In genomic region chr3:127782921-127783320, GRCm38 (mm10) we compare ENCODE assay signal across 18 mouse cellular contexts.
"Had no signal": no experiment of that assay in that cellular context is flagged by ENCODE, and none has a peak within 500 bp of the region (broad histone marks: within the 10 kb centered on the region; RNA-seq: fewer than 3 reads in every experiment).

No protein-coding gene starts in this region.

- H3K4me1 ChIP-seq: midbrain, embryonic 15.5 days; stomach, embryonic 15.5 days had no signal

- H3K4me3 ChIP-seq: liver, embryonic 13.5 days; liver, embryonic 15.5 days; lung, embryonic 15.5 days; megakaryocyte, embryonic 14.5 days; midbrain, embryonic 13.5 days; midbrain, embryonic 15.5 days; neural tube, embryonic 13.5 days; neural tube, embryonic 15.5 days; stomach, embryonic 15.5 days had no signal

- H3K9ac ChIP-seq: liver, embryonic 13.5 days; liver, embryonic 15.5 days; liver, postnatal 0 days; lung, embryonic 15.5 days; midbrain, embryonic 13.5 days; midbrain, embryonic 15.5 days; neural tube, embryonic 13.5 days; neural tube, embryonic 15.5 days; stomach, embryonic 15.5 days had no signal

- DNase-seq: liver, embryonic 13.5 days; liver, postnatal 0 days; lung, postnatal 10 days; right cerebral cortex, postnatal 14 days; thymus, adult 2 months; thymus, postnatal 25 days; thymus, postnatal 4 days had no signal

- H3K4me2 ChIP-seq: liver, embryonic 13.5 days; liver, embryonic 15.5 days; lung, embryonic 15.5 days; midbrain, embryonic 11.5 days; midbrain, embryonic 13.5 days; midbrain, embryonic 15.5 days; neural tube, embryonic 13.5 days; neural tube, embryonic 15.5 days; stomach, embryonic 15.5 days had no signal

- H3K27me3 ChIP-seq: liver, embryonic 13.5 days; liver, embryonic 15.5 days; megakaryocyte, embryonic 14.5 days had no signal

- ATAC-seq: liver, postnatal 0 days; midbrain, embryonic 13.5 days; midbrain, embryonic 15.5 days had no signal

- H3K27ac ChIP-seq: liver, embryonic 13.5 days; liver, embryonic 15.5 days; lung, embryonic 15.5 days; macrophage; midbrain, embryonic 13.5 days; midbrain, embryonic 15.5 days; neural tube, embryonic 13.5 days; neural tube, embryonic 15.5 days; stomach, embryonic 15.5 days; stomach, postnatal 0 days had no signal

- H3K36me3 ChIP-seq: liver, embryonic 13.5 days; liver, embryonic 15.5 days; lung, embryonic 15.5 days; midbrain, embryonic 13.5 days; midbrain, embryonic 15.5 days; neural tube, embryonic 13.5 days; neural tube, embryonic 15.5 days; stomach, embryonic 15.5 days had no signal

- H3K9me3 ChIP-seq: liver, embryonic 13.5 days; liver, embryonic 15.5 days; lung, embryonic 15.5 days; midbrain, embryonic 13.5 days; midbrain, embryonic 15.5 days; neural tube, embryonic 13.5 days; neural tube, embryonic 15.5 days; stomach, embryonic 15.5 days had no signal
